Mouse (Mus musculus) ovary, adult 18-20 months (tissue): Measurements from ENCODE around the gene Ttc4.

Experiments used
- DNase-seq: peaks from one replicate; pipeline ENCODE4 v3.0.0; 2022; ENCODE audit warnings: low spot score, mixed read lengths

Ttc4 gene

GRCm38 (mm10) chr4:106614180-106614797, 64.5 kb downstream of the Ttc4 start:
- DNase-seq, result no peak

GRCm38 (mm10) chr4:106613560-106613959, 65.2 kb downstream of the Ttc4 start:
- DNase-seq, result no peak

GRCm38 (mm10) chr4:106613105-106613504, 65.6 kb downstream of the Ttc4 start:
- DNase-seq, result no peak
